Mouse (Mus musculus) kidney, adult 9 months (tissue): Measurements from ENCODE around the gene Zbtb20.

Source experiments
- DNase-seq: peaks from one replicate; pipeline ENCODE4 v3.0.0; 2022

The Zbtb20 gene

GRCm38 (mm10) chr16:43458726-43459223, 583.1 kb downstream of the Zbtb20 start:
- DNase-seq: no peak

GRCm38 (mm10) chr16:43461745-43462378, 586.2 kb downstream of the Zbtb20 start:
- DNase-seq: no peak

GRCm38 (mm10) chr16:43462470-43463455, 587.1 kb downstream of the Zbtb20 start:
- no peak for DNase-seq

- DNase-seq: peak; percentile 39
Observed at GRCm38 (mm10) chr16:43463684-43464475, 588.2 kb downstream of the Zbtb20 start.

- DNase-seq: peak; percentile 81
Observed at GRCm38 (mm10) chr16:43464476-43465080, 588.9 kb downstream of the Zbtb20 start.

- DNase-seq: no peak
Observed at GRCm38 (mm10) chr16:43465368-43465839, 589.7 kb downstream of the Zbtb20 start.

- no peak for DNase-seq
Observed at GRCm38 (mm10) chr16:43465921-43466748, 590.5 kb downstream of the Zbtb20 start.

GRCm38 (mm10) chr16:43466749-43467065, 591.0 kb downstream of the Zbtb20 start:
- DNase-seq: no peak

GRCm38 (mm10) chr16:43471060-43471459, 595.4 kb downstream of the Zbtb20 start:
- DNase-seq: no peak

- no peak for DNase-seq
Observed at GRCm38 (mm10) chr16:43474941-43475728, 599.5 kb downstream of the Zbtb20 start.

GRCm38 (mm10) chr16:43476921-43477320, 601.2 kb downstream of the Zbtb20 start:
- no peak for DNase-seq

- DNase-seq: no peak
Observed at GRCm38 (mm10) chr16:43478352-43478751, 602.7 kb downstream of the Zbtb20 start.

GRCm38 (mm10) chr16:43480532-43480931, 604.9 kb downstream of the Zbtb20 start:
- DNase-seq: no peak

- DNase-seq: no peak
Observed at GRCm38 (mm10) chr16:43482125-43482524, 606.4 kb downstream of the Zbtb20 start.

GRCm38 (mm10) chr16:43482738-43483137, 607.1 kb downstream of the Zbtb20 start:
- no peak for DNase-seq

GRCm38 (mm10) chr16:43484400-43484799, 608.7 kb downstream of the Zbtb20 start:
- DNase-seq: no peak

- no peak for DNase-seq
Observed at GRCm38 (mm10) chr16:43489362-43489761, 613.7 kb downstream of the Zbtb20 start.

- DNase-seq: no peak
Observed at GRCm38 (mm10) chr16:43489984-43490383, 614.3 kb downstream of the Zbtb20 start.

- DNase-seq: no peak
Observed at GRCm38 (mm10) chr16:43492863-43493262, 617.2 kb downstream of the Zbtb20 start.

GRCm38 (mm10) chr16:43493596-43494385, 618.1 kb downstream of the Zbtb20 start:
- no peak for DNase-seq
